Mouse (Mus musculus): Measurements from ENCODE around the gene D10Jhu81e.

- TF ChIP-seq CTCF (IDR thresholded peaks at IDR 0.05; ENCODE audit: insufficient read depth, low read depth, low read length) (no peak), POLR2A (IDR thresholded peaks at IDR 0.05; ENCODE audit: insufficient read depth, low read depth, low read length) (no peak)
Measured at GRCm38 (mm10) chr10:78156926-78157325, 12.7 kb downstream of the D10Jhu81e start.
